Mouse (Mus musculus) retina, embryonic 14.5 days (tissue): ENCODE data around the gene Cnst.

Experiments
- DNase-seq: peaks from one replicate; pipeline ENCODE4 v3.0.0-alpha.2; 2015; ENCODE audit warnings: low spot score

Cnst gene

DNA sequence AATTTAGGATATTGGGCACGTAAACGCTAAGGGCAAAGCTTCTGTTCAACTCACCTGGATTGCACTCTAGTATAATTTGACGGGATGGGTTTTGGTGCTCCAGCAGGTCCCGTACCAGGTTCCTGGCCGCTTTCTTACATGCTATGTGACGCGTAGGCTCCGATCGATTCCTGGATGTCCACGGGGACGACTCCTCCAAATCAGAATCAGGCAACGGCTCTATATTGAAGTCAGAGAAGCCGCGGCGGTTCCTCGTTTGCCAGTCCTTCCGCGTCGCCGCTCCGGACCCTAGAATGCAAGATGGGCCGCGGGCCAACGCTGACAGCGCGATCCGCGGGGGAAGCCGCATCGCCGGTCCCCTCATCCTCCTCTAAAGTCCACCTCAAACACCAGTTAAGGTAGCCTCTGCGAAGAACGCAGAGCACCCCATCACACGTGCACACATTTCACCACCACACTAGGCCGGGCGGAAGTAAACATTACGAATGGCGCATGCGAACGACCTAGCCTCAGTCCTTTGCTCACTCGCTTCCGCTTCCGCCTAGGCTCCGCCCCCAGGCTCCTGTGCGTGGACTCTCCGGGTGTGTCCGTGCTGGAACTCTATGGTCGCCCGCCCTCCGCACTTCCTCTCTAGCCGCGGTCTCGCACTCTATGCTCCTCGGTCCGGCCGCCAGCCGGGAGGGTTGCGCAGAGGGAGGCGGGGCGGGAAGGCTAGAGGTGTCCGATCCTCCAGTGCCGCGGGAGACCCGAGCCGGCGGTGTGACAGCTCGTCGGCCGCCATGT is at the start of gene Cnst, which contains the start of gene Tfb2m:
Cnst (plus strand) TSS at position 603 of the 783 bp plus-strand sequence.
Tfb2m (minus strand) TSS at position 500 of the 783 bp plus-strand sequence.
- DNase-seq = peak; percentile 97

DNA sequence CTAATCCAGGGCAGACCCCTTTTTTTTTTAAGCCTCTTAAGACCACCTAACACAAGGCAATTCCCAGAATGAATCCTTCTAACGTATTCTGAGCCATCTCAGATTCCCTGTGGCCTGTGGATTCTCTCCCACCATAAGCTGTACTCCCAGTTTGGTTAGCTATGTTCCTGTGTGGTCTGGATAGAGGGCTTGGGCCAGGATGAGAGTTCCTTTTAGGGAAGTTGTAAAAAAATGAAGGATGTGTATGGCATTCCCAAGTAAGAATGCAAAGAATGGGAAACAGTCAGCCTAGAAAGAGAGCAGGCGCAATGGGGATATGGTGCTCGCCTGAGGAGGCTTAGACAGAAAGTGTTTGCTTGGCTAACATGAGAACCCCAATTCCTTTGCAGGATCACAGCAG is 46.9 kb upstream of the Cnst start:
- no peak for DNase-seq

DNA sequence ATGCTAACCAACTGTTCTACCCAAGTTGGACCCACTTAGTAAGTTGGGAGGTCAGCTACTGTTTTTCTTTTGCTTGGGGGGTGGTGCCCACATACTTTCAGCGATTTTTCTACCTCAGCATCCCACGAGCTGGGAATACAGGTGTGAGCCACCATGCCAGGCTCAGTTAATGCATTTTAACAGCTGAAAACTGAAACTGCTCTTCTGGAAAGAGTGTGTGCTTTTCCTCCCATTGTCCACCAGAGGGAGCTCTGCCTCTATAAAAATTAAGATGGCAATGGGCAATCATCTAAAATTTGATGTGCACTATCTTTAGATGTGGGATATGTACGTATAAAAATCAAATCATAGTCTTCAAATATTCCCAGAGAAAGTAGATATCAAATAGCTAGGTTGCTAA is 43.6 kb upstream of the Cnst start:
- DNase-seq = peak; percentile 69

DNA sequence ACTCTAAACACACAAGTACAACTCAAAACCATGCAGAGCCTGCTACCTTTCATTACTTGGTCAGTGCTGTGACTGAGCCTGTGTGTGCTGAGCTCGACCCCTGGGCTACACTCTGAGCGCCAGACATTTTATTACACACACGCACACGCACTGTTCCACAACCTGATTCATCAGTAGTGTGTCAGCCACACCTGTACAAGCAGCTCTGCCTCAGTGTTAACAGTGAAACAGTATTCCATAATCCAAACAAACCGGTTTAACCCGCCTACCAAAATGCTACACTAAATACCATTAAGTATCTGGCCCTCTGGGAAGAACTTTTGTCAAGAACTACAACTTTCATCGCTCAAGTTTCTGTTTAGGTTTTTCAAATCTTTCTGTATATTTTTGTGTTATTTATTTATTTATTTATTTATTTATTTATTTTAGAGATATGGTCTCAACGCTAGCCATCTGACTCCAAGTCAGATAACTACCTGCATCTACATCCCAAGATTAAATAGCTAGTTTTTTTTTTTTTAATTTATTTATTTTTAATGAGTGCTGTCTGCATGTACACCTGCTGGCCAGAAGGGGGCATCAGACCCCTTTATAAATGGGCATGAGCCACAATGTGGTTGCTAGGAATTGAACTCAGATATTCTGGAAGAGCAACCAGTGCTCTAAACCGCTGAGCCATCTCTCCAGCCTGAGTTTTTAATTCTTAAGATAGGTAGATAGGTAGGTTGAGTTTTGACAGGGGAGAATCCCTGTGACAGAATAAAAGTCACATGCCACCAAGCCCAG is 39.4 kb upstream of the Cnst start:
- peak; percentile 52 for DNase-seq

DNA sequence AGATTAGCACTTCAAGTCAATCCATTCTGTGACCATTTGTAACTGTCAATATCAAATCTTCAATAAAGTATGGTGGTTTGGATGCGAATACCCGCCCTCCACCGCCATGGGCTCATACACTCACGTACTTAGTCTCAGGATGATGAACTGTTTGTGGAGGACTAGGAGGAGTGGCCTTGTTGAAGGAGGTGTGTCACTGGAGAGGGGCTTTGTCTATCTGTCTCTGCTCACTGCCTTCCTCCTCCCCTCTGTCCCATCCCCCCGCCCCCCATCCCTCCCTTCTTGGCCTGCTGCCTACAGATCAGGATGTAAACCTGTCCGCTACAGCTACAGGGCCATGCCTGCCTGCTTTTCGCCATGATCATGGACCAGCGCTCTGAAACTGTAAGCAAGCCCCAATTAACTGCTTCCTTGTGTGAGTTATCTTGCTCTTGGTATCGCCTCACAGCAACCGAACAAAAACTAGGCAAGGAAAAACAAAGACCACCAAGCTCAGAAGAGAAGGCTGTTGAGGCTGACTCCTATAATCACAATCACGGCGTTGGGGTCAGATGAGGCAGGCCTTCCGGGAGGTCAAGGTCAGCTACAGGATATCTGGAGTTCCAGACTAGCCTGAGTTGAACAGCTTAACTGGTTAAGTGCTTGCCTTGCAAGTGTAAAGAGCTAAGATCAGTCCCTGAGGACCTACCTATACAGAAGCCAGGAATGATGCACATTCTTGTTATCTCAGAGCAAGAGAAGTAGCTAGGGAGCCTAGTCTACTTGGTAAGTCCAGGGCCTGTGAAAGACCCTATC is 35.4 kb upstream of the Cnst start:
- DNase-seq = no peak

DNA sequence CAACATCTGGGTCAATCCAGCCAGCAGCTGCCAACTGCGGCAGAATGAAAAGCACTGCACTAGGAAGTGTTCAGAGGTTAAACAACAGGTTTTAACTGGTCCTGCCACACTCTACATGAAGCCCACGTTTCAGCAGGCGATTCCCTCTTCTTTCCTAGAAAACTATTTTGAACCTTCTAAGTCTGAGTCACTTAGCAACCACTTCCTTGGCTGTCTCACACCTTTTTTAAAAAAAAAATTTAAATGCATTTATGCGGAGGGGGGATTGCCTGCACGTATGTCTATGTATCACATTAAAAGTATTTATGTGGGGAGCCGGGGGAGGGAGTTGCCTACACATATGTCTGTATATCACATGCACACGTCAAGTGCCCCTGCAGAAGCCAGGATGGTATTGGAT is 34.3 kb upstream of the Cnst start:
- DNase-seq = no peak

DNA sequence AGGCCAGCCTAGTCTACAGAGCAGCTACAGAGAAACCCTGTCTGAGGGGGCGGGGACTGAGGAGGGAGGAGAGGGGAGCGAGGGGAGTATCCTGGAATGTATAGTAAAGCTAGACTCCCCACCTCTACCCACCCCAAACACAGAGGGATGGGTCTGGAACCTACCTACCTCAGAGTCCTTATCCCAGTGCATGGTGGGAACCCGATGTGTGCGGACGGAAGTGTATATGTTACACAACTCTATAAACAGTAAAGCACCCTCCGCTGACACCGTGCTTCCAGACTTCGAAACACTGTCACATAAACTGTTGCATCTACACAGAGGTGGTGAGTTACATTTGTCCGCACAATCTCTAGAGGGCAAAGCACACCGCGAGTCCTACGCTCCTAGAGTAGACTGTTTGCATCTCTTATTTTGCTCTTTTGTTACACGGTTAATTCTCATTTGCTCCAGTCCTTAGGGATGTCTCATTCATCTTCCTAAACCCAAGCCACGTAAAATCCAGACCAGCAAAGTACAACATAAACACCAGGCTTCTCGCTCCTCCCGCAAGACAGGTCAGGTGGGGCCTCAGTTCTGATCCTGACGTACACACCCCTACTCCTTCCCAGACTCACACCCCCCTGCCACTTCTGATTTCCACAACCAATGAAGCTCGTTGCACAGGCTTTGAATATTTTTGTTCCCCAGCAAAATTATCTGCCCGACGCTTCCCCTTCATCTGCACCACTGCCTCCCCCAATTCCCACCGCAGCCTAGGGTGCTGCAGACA is 29.0 kb upstream of the Cnst start:
- DNase-seq = peak; percentile 53

DNA sequence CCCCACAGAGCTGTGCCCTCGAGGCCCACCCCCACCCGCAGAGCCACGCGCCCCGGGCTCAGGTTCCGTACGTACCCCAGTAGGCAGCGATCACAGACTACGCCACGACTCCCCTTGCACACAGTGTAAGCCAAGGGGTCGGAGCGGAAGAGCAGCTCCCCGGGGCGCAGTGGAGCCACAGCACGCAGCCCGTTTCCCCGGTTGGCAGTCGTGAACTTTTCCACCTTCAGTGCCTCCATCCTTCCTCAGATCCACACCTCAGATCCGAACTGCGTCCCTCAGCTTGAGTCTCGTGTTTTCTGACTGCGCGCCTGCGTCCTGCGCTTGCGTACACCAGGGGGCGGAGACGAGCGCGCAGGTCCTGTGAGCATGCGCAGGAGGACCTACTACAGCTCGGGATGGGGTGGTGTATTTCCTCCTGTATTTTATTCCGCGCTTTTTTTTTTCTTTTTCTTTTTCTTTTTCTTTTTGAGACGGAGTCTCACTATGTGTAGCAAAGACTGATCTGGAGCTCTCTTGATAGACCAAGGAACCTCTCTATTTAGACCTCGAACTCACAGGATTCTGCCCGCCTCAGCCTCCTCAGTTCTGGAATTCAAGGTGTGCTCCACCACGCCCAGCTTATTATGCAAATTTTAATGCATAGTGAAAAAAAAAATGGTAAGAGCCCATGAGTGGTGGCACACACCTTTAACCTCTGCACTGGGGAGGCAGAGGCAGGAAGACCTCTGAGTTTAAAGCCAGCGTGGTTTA is 28.3 kb upstream of the Cnst start, which contains the start of gene Smyd3:
Smyd3 (minus strand) TSS at position 329 of the 753 bp plus-strand sequence.
- DNase-seq = peak; percentile 82

DNA sequence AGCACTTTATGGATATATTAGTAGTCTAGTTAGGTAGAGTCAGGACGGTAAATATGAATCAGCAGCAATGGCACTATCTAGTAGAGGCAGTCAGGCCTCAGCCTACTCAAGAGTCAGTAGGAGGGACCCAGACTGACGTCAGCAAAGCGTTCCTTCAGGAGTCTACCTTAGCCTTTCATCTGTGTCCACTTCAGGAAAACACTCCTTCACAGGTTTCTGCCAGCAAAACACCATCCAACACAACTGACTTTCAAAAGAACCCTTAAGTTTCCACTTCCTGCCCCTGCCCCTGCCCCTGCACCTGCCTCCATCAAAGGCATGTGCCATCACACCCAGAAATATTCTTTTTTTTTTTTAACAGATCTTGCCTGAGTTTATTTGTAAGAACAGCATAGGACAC is 26.3 kb upstream of the Cnst start:
- no peak for DNase-seq

DNA sequence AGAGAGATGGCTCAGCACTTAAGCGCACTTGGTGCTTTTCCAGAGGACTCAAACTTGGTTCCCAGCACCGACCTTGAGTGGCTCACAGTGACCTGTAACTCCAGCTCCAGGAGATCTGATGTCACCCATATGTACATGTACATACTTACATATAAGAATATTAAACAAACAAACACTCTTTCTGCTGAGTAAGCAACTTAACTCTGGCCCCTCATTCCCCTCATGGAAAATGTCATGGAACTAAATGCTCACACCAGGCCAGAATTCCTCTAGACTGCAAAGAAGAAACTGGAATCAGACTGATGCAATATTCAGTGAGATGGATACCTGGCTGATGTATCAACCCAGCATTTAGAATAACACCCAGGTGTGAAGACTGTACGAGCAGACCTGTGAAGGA is 7.1 kb upstream of the Cnst start:
- no peak for DNase-seq

DNA sequence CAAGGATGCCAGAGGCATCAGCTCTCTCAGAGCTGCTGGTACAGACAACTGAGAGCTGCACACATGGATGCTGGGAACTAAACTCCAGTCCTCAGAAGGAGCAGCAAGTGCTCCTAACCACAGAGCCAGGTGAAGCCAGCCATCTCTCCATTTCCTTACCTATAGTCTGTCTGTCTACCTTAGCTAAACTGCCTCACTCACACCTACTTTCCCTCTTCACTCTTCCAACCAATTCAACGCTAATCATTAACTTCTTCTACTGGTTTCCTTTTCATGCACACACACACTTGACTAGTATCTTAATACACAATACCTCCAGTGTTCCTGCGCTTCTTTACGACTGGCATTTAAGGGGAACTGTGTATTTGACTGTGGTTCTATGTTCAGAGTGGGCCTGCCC is 6.3 kb upstream of the Cnst start:
- no peak for DNase-seq

DNA sequence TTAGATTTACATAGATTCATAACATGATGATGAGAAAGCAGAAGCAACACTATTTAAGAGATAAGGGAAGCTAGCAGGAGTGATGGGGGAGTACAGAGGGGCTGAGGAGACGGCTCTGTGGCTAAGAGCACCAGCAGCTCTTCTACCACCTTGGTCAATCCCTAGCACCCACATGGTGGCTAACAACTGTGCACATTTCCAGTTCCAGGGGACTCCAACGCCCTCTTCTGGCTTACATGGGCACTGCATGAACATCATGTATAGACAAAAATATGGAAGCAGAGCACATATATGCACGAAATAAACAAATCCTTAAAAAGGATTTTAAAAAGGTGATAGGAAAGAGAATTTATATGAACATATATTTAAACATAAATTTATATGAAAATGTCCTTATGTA is 4.7 kb upstream of the Cnst start:
- peak; percentile 18 for DNase-seq

DNA sequence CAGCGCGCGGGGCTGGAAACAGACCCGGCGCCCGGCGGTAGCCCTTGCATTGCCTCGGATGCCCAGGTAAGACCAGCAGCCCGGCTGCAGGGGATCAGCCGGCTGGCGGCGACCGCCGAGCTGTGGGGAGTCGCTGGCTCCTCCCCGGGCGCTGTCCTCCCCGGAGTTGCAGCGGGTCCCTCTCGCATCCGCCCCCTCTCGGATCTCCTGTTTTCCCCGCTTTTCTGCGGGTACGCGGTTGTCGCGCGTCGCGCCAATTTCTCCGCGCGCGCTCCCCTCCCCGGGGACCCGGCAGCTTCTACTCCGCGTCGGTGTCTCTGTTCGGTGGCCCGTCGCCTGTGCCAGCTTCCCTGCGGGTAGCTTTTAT is 364 bp downstream of the Cnst start:
- no peak for DNase-seq

DNA sequence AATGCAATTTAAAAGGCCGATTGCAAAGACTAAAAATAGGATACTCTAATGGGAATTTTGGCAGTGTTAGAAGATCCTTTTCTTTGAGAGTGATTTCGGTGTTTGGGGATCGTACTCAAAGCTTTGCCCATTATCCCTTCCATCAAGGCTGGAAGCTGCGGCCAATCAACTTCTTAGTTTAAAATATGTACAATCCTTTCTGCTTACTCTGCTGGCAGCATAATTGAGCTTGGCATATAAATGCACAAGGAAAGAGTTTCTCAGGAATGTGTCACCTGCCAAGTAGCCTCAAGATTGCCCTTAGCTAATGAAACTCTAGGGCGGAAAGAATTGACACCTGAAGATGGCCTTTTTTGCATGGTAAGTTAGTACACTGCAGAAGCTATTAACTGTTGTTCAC is 1.0 kb downstream of the Cnst start:
- peak; percentile 18 for DNase-seq

DNA sequence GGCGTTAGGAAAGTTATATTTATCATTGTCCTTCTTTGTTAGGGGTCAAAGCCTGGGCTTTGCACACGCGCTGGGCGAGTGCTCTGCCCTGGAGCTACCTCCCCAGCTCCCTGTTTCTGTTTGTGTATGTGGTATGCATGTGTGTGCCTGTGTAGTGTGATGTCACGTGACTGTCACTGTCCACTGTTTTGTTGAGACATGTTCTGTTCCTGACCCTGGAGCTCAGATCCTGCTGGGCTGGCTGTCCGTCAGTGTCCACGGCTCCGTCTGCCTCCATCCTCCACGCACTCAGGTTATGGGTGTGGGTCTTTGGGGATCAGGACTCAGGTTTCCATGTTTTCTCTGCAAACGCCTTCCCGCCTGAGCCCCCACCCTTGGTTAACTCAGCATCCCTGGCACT is 2.0 kb downstream of the Cnst start:
- DNase-seq = no peak

DNA sequence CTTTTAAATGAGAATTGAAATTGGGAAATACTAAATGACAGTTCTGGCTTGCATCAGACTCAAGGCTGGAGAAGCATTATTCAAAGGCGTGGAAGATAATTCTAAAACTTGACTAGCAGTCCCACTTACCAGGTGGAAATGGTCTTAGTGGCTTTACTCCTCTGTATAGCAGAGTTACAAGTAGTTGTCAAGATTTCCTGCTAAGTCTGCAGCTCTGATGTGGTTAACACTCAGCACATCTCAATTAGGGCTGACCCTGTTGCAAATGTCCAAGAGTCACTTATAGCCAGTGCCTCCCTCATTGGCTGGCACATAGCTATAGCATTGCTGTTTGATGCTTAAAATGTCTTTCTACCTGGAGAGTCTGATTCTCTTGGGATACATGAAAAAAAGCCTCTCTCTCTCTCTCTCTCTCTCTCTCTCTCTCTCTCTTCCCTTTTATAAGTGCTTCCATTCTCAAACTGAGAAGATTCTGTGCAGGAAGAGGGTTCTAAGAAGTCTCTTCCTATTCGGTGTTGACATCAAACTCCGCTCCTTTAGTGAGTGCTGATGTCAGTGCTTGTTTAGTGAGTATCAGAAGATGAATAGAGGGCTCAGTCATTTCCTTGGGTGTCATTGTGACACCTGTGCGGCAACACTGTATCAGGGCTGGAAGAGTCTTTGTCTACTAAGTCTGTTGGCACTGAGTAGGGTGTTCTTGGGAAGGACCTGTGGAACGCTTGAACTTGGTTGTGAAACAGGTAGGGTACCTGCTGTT is 3.0 kb downstream of the Cnst start:
- no peak for DNase-seq

DNA sequence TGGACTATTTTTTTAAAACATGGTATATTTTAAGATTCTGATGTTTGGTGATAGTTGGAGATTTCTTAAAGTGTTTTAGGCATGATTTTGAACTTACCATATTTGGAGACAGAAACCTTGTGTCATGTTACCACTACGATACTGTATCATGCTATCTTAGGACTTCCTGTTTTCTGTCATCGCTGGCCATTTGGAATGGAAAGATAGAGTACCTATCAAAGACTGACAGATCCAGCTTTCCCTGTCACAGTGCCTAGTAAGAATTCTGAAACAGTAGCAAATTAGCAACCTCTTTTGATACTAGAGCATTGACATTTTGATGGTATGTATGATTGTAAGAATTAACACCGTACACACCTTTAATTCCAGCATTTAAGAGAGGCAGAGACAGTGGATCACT is 5.2 kb downstream of the Cnst start:
- DNase-seq = no peak

DNA sequence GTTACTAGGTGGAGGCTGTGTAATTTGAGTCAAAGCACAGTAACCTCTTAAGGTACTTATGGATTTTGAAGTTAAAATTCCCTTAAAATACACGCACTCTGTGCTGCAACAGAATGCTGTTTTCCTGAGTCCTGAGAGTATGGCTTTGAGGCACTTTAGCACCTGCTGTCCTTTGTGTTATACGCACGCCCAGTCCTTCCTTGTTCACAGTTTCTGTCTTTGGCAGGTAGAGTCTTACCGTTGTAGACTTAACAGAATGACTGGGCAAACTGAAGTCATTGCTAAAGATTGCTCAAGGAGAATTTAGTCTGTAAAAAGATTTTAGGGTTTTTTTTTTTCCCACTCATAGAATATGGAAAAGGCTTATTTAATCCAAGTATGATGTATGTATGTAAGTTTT is 5.8 kb downstream of the Cnst start:
- no peak for DNase-seq

DNA sequence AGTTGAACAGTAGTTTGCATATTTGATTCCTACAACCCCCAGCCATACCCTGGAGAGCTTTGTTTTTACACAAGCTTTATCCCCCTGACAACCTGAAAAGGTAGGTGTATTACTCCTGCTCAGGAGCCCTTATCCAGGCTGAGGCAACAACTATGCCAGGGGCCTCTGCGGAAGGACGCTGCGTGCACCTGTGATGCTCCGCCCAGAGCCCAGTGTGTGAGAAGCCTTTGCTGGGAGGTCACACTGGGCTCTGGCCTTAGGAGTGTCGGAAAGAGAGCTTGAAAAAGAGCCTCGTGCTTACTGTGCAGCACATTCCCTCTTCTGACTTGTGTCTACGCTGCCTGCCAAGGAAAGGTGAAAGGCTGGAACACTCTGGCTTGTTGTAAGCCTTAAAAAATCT is 6.6 kb downstream of the Cnst start:
- no peak for DNase-seq

DNA sequence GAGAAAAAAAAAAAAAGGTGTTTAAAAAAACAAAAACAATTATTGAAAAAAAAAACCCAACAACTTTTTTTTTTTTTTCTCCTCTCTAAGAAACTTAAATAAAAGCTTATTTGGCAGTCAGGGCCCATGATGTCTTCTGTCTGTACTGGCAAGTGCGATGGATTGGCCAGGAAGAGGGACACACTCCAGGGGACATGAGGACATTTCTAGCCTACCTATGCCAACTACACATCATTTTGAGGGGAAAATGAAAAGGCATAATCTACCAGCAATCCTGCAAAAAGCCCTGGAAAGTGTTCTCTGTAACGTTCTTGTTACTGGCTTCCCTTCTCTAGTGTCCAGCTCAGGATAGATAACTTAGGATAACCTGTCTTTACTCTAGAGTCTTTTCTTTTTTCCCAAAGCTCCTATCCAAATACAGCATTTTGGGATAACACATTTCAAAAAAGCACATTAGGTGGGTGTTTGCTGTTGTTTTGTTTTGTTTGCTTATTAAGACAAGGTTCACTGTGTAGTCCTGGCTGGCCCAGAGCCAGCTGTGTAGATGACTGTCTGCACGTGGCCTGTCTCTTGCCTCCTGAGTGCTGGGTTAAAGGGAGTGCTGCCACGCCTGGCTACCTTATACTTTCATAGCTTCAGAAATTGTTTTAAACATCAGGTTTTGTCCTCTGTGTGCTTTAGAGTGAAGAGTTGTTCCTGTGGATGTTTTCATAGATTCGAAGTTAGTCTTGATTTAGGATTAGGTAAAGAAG is 7.2 kb downstream of the Cnst start:
- DNase-seq = no peak
